Mouse (Mus musculus): ENCODE data around the gene Spag9.
"Not testable (repeated sequence)": the region's sequence is repeated elsewhere in the genome, so short reads cannot be mapped to it uniquely, and the experiment has no call there.

Gene Spag9

GRCm38 (mm10) chr11:94047288-94047687, 51.4 kb downstream of the Spag9 start:
- DNase-seq (ENCODE audit: extremely low spot score, low spot score): no peak

- no peak for DNase-seq (ENCODE audit: extremely low spot score, low spot score)
These were observed 58.3 kb downstream of the Spag9 start for GRCm38 (mm10) chr11:94054176-94054575.

GRCm38 (mm10) chr11:94054901-94055300, 59.0 kb downstream of the Spag9 start:
- no peak for DNase-seq (ENCODE audit: extremely low spot score, low spot score)

DNA sequence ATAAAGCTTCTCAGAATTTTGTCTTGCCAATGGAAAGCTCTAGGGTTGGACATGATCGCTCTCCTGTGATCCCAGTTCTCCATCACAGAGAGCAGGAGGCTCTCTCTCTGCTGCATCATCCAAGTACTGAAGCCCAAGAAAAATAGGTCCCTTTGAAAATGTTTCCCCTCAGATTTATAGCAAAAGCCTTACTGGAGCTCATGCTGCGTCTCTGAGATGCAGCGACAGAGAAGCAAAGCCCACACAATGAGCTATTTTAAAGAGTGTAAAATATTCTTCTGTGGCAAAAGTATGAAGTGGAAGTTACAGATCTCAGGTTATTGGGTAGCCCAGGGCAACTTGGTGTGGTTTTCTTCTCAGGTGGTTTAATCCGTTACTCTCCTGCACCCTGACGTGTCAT, 68.0 kb downstream of the Spag9 start:
- no peak for DNase-seq (ENCODE audit: extremely low spot score, low spot score)

DNA sequence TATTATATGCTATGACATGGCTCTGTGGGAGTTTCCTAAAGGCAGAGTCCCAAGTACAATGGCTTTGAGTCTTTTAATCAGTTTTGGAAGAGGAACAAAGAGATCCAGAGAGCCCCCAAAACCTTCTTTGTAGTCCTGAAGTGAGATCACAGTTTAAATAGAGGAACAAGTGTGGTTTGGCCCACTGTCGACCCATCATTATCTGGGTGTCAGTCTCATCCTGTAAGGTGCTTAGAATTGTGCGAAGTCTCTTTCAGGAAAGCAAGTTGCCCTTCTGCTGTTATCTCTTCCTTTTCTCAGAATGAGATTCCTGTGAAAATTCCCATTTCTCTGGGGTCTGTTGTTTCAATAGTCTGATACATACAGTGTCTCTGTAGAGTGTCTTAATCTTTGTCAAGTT, 74.6 kb downstream of the Spag9 start:
- DNase-seq (ENCODE audit: extremely low spot score, low spot score): no peak

GRCm38 (mm10) chr11:94073283-94073682, 77.4 kb downstream of the Spag9 start:
- no peak for DNase-seq (ENCODE audit: extremely low spot score, low spot score)

- DNase-seq (ENCODE audit: extremely low spot score, low spot score): not testable (repeated sequence)
These were observed 91.1 kb downstream of the Spag9 start for GRCm38 (mm10) chr11:94086966-94087365.

DNA sequence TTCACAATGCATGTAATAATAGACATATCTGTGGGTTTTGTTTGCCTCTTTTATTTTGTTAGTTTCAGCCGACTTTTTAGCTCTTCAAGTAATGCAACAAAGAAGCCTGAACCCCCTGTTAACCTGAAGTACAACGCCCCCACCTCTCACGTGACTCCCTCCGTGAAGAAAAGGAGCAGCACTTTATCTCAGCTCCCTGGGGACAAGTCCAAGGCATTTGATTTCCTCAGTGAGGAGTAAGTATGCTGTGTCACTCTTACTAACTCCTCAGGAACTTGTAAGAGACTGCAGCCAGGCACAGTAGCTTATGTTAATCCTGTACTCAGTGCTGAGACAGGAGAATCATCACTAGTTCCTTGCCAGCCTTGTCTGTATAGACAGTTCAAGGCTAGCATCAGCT, 94.6 kb downstream of the Spag9 start:
- no peak for DNase-seq (ENCODE audit: extremely low spot score, low spot score)

- DNase-seq (ENCODE audit: extremely low spot score, low spot score): no peak
These were observed 101.6 kb downstream of the Spag9 start for GRCm38 (mm10) chr11:94097489-94097888.

- no peak for DNase-seq (ENCODE audit: extremely low spot score, low spot score)
These were observed 102.9 kb downstream of the Spag9 start for GRCm38 (mm10) chr11:94098840-94099239.

- no peak for DNase-seq (ENCODE audit: extremely low spot score, low spot score)
These were observed 117.9 kb downstream of the Spag9 start for GRCm38 (mm10) chr11:94113795-94114194.

- no peak for DNase-seq (ENCODE audit: extremely low spot score, low spot score)
These were observed 119.5 kb downstream of the Spag9 start for GRCm38 (mm10) chr11:94115408-94115807.

- DNase-seq (ENCODE audit: extremely low spot score, low spot score): no peak
These were observed 120.8 kb downstream of the Spag9 start for GRCm38 (mm10) chr11:94116655-94117054.

GRCm38 (mm10) chr11:94117836-94118235, 121.9 kb downstream of the Spag9 start:
- no peak for DNase-seq (ENCODE audit: extremely low spot score, low spot score)

DNA sequence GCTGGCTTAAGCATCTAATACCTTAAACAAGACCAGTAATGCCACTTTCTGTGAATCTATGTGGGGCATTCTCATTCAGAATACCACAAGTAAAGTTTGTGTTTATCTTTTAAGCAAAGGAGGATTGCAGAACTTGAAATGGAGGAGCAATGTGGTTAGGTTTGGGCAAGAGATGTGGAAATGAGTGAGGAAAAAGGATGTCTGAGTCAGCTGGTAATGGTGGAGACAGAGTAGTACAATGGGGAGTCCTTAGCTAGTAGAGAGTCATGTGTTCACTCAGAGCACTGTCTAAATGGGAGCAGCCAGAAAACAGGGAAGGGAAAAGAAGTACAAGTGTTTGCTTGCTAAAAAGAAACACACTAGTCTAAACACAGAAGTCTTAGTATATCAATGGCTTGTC, 122.7 kb downstream of the Spag9 start:
- no peak for DNase-seq (ENCODE audit: extremely low spot score, low spot score)

- no peak for DNase-seq (ENCODE audit: extremely low spot score, low spot score)
These were observed 124.8 kb downstream of the Spag9 start for GRCm38 (mm10) chr11:94120690-94121089.

GRCm38 (mm10) chr11:94121501-94121900, 125.6 kb downstream of the Spag9 start:
- DNase-seq (ENCODE audit: extremely low spot score, low spot score): no peak

DNA sequence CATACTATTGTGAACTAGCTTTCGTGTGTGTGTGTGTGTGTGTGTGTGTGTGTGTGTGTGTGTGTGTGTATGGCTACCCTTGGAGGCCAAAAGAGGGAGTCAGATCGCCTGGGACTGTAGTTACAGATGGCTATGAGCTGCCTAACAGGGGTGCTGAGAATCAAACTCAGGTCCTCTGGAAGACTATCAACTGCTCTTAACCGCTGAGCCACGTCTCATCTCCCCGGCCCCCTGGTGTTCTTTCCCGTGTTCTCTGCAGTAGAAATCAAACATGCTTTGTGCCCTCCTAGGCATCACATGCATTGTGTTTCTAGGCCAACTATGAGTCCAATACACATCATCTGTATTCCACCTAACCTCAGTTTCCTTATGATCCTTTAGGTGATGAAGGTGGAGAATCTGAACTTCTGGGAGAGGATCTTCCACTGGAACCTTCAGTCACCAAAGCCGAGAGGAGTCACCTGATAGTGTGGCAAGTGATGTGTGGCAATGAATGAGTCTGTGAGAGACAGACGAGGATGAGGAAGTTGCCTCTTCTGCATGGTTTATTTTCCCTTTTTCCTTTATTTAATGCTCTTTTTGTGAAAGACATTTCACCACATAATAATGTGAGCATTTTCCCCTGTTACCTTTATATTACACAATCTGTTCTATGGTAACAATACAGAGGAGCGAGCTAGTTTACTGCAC, 126.6 kb downstream of the Spag9 start:
- no peak for DNase-seq (ENCODE audit: extremely low spot score, low spot score)

DNA sequence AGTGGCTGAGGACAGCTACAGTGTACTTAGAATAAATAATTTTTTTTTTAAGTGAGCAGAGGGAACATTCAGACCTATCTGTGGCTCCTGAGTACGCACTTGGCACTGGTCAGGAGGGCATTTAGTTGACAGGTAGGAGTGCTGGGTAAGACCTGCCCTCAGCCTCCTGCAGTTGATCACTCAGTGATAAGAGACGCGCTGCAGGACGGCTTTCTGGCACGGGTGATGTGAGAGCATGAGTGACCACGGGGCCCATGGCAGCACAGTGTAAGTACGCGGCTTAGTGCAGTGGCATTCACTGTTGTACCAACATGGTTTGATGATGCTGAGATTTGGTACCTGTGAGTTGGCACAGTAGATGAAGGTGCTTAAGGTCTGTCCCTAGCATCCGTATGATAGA, 130.8 kb downstream of the Spag9 start:
- no peak for DNase-seq (ENCODE audit: extremely low spot score, low spot score)

DNA sequence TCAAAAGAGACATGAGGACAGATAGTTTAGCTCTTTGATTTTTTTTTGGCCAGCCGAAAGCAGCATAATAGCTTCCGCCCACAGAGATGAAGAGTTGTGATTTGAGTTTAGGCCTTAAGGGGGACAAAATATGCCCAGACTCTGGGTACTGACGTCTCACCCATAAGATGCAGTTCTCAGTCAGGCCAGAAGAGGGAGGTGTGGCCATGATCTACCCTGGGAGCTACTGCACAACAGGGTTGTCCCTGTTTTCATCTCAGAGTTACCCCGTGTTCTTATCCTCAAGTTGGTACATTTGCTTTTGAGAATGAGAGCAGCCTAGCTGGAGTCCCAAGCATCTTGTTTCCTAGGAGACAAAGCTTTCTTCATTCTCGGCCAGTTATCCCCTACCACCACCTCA, 132.1 kb downstream of the Spag9 start:
- DNase-seq (ENCODE audit: extremely low spot score, low spot score): peak; percentile 76

DNA sequence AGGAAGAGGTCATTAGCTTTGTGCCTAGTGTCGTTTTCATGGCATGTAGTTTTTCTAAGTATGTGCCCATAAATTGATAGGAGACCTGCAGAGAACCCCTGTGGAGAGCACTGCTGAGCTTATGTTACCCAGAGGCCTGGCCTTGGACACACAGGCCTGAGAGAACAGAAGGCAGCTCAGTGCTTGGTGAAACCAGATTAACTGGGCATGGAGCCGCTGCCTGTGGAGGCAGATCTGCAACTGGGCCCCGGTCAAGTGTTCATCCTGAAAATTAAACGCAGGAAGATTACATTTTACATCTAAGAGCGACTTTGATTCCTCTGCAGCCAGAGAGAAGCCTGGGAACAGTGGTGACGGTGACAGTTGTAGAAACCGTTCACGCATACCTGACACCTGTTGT, 132.6 kb downstream of the Spag9 start:
- DNase-seq (ENCODE audit: extremely low spot score, low spot score): no peak

- DNase-seq (ENCODE audit: extremely low spot score, low spot score): peak; percentile 54
These were observed 133.6 kb downstream of the Spag9 start for GRCm38 (mm10) chr11:94129261-94130059.

Data from neural tube, embryonic 10.5 days (tissue).